Mouse (Mus musculus): ENCODE data around the gene Lrp3. TPM values are rescaled to one million over a fixed set of nuclear protein-coding genes. Genes with fewer than 3 reads are reported as not detected.

Gene Lrp3
- polyA plus RNA-seq, 1 experiment from 2014 or later, result 19.1 TPM

- 79% methylated on average over 7 of the region's 7 CpGs for WGBS
- H3K36me3 ChIP-seq (ENCODE audit: control insufficient read depth, insufficient read depth, low read length), result no peaks in the 10 kb centered on the region
- no peak for DNase-seq (ENCODE audit: low spot score)
- no peaks in the 10 kb centered on the region for H3K9me3 ChIP-seq (ENCODE audit: control insufficient read depth, low read length)
- no peak overlapping the region for H3K9ac ChIP-seq (ENCODE audit: low read length)
- H3K27me3 ChIP-seq (ENCODE audit: control insufficient read depth, insufficient read depth, low read length), result no peaks in the 10 kb centered on the region
- no peak overlapping the region for H3K27ac ChIP-seq (ENCODE audit: low read depth, low read length)
- no peaks in the 10 kb centered on the region for H3K4me1 ChIP-seq (replicated peaks; ENCODE audit: control insufficient read depth, insufficient read depth, low read length)
- H3K4me3 ChIP-seq (ENCODE audit: low read depth, low read length), result no peak overlapping the region
- no peak overlapping the region for H3K4me2 ChIP-seq (ENCODE audit: low read depth, low read length, severe bottlenecking)
- ATAC-seq (replicated peaks; ENCODE audit: low FRiP score), result no peak
These were observed 51.7 kb downstream of the Lrp3 start for GRCm38 (mm10) chr7:35163600-35163999.

- Histone ChIP-seq H3K36me3 (ENCODE audit: control insufficient read depth, insufficient read depth, low read length) (no peaks in the 10 kb centered on the region), H3K27ac (ENCODE audit: low read depth, low read length) (no peak overlapping the region), H3K4me1 (replicated peaks; ENCODE audit: control insufficient read depth, insufficient read depth, low read length) (no peaks in the 10 kb centered on the region), H3K4me3 (ENCODE audit: low read depth, low read length) (no peak overlapping the region), H3K27me3 (ENCODE audit: control insufficient read depth, insufficient read depth, low read length) (no peaks in the 10 kb centered on the region), H3K4me2 (ENCODE audit: low read depth, low read length, severe bottlenecking) (no peak overlapping the region), H3K9ac (ENCODE audit: low read length) (no peak overlapping the region), H3K9me3 (ENCODE audit: control insufficient read depth, low read length) (no peaks in the 10 kb centered on the region)
- DNase-seq (ENCODE audit: low spot score) (no peak), ATAC-seq (replicated peaks; ENCODE audit: low FRiP score) (no peak)
- WGBS, result 86% methylated on average over 6 of the region's 6 CpGs
These were observed 52.9 kb downstream of the Lrp3 start for GRCm38 (mm10) chr7:35162443-35162842.

- no peak overlapping the region for H3K4me3 ChIP-seq (ENCODE audit: low read depth, low read length)
- H3K4me1 ChIP-seq (replicated peaks; ENCODE audit: control insufficient read depth, insufficient read depth, low read length), result no peaks in the 10 kb centered on the region
- no peak overlapping the region for H3K27ac ChIP-seq (ENCODE audit: low read depth, low read length)
- DNase-seq (ENCODE audit: low spot score) (no peak), ATAC-seq (replicated peaks; ENCODE audit: low FRiP score) (no peak)
- H3K36me3 ChIP-seq (ENCODE audit: control insufficient read depth, insufficient read depth, low read length), result no peaks in the 10 kb centered on the region
- no peaks in the 10 kb centered on the region for H3K27me3 ChIP-seq (ENCODE audit: control insufficient read depth, insufficient read depth, low read length)
- H3K9ac ChIP-seq (ENCODE audit: low read length), result no peak overlapping the region
- no peaks in the 10 kb centered on the region for H3K9me3 ChIP-seq (ENCODE audit: control insufficient read depth, low read length)
- WGBS, result 74% methylated on average over 3 of the region's 3 CpGs
- no peak overlapping the region for H3K4me2 ChIP-seq (ENCODE audit: low read depth, low read length, severe bottlenecking)
These were observed 57.8 kb downstream of the Lrp3 start for GRCm38 (mm10) chr7:35157512-35157911.

GRCm38 (mm10) chr7:35156561-35157477, 58.5 kb downstream of the Lrp3 start:
- no peak overlapping the region for H3K9ac ChIP-seq (ENCODE audit: low read length)
- no peak overlapping the region for H3K27ac ChIP-seq (ENCODE audit: low read depth, low read length)
- no peak overlapping the region for H3K4me2 ChIP-seq (ENCODE audit: low read depth, low read length, severe bottlenecking)
- H3K27me3 ChIP-seq (ENCODE audit: control insufficient read depth, insufficient read depth, low read length), result no peaks in the 10 kb centered on the region
- H3K9me3 ChIP-seq (ENCODE audit: control insufficient read depth, low read length), result no peaks in the 10 kb centered on the region
- DNase-seq (ENCODE audit: low spot score) (no peak), ATAC-seq (replicated peaks; ENCODE audit: low FRiP score) (no peak)
- WGBS, result 78% methylated on average over 16 of the region's 16 CpGs
- H3K36me3 ChIP-seq (ENCODE audit: control insufficient read depth, insufficient read depth, low read length), result no peaks in the 10 kb centered on the region
- no peak overlapping the region for H3K4me3 ChIP-seq (ENCODE audit: low read depth, low read length)
- no peaks in the 10 kb centered on the region for H3K4me1 ChIP-seq (replicated peaks; ENCODE audit: control insufficient read depth, insufficient read depth, low read length)

GRCm38 (mm10) chr7:35154449-35154848, 60.8 kb downstream of the Lrp3 start:
- Histone ChIP-seq H3K27ac (ENCODE audit: low read depth, low read length) (no peak overlapping the region), H3K4me3 (ENCODE audit: low read depth, low read length) (no peak overlapping the region), H3K9me3 (ENCODE audit: control insufficient read depth, low read length) (no peaks in the 10 kb centered on the region), H3K27me3 (ENCODE audit: control insufficient read depth, insufficient read depth, low read length) (no peaks in the 10 kb centered on the region), H3K4me1 (replicated peaks; ENCODE audit: control insufficient read depth, insufficient read depth, low read length) (no peaks in the 10 kb centered on the region), H3K4me2 (ENCODE audit: low read depth, low read length, severe bottlenecking) (no peak overlapping the region), H3K36me3 (ENCODE audit: control insufficient read depth, insufficient read depth, low read length) (no peaks in the 10 kb centered on the region), H3K9ac (ENCODE audit: low read length) (no peak overlapping the region)
- WGBS, result 79% methylated on average over 12 of the region's 12 CpGs
- ATAC-seq (replicated peaks; ENCODE audit: low FRiP score) (no peak), DNase-seq (ENCODE audit: low spot score) (no peak)

GRCm38 (mm10) chr7:35150860-35151259, 64.4 kb downstream of the Lrp3 start:
- H3K27me3 ChIP-seq (ENCODE audit: control insufficient read depth, insufficient read depth, low read length), result no peaks in the 10 kb centered on the region
- H3K4me2 ChIP-seq (ENCODE audit: low read depth, low read length, severe bottlenecking), result no peak overlapping the region
- H3K36me3 ChIP-seq (ENCODE audit: control insufficient read depth, insufficient read depth, low read length), result no peaks in the 10 kb centered on the region
- no peak overlapping the region for H3K27ac ChIP-seq (ENCODE audit: low read depth, low read length)
- H3K4me3 ChIP-seq (ENCODE audit: low read depth, low read length), result no peak overlapping the region
- H3K4me1 ChIP-seq (replicated peaks; ENCODE audit: control insufficient read depth, insufficient read depth, low read length), result no peaks in the 10 kb centered on the region
- H3K9me3 ChIP-seq (ENCODE audit: control insufficient read depth, low read length), result no peaks in the 10 kb centered on the region
- no peak for DNase-seq (ENCODE audit: low spot score)
- WGBS, result 72% methylated on average over 5 of the region's 5 CpGs
- ATAC-seq (replicated peaks; ENCODE audit: low FRiP score), result no peak
- no peak overlapping the region for H3K9ac ChIP-seq (ENCODE audit: low read length)

Other genes with a start within 250 kb of the Lrp3 start
- 47.5 and 53.9 TPM in 2 replicates for gene Cebpg, start 158.9 kb downstream of the Lrp3 start, polyA plus RNA-seq (2014; fragmentation: Nextera tagmentation; extraction: Ambion mirVana)
- 0.63 and 0.73 TPM in 2 replicates for gene Cebpa, start 96.2 kb downstream of the Lrp3 start, polyA plus RNA-seq (2014; fragmentation: Nextera tagmentation; extraction: Ambion mirVana)
- 0.67 and 1.0 TPM in 2 replicates for gene Slc7a10, start 29.1 kb downstream of the Lrp3 start, polyA plus RNA-seq (2014; fragmentation: Nextera tagmentation; extraction: Ambion mirVana)
- 19.5 and 19.7 TPM in 2 replicates for gene Gpatch1, start 102.9 kb upstream of the Lrp3 start, polyA plus RNA-seq (2014; fragmentation: Nextera tagmentation; extraction: Ambion mirVana)
- 1.6 and 2.9 TPM in 2 replicates for gene Rhpn2, start 118.7 kb upstream of the Lrp3 start, polyA plus RNA-seq (2014; fragmentation: Nextera tagmentation; extraction: Ambion mirVana)
- 26.4 and 27.2 TPM in 2 replicates for gene Faap24, start 181.3 kb upstream of the Lrp3 start, polyA plus RNA-seq (2014; fragmentation: Nextera tagmentation; extraction: Ambion mirVana)
- gene Cep89, start 181.5 kb upstream of the Lrp3 start, polyA plus RNA-seq (2014; fragmentation: Nextera tagmentation; extraction: Ambion mirVana), result 58.2 and 61.7 TPM in 2 replicates
- gene Slc7a9, start 233.3 kb upstream of the Lrp3 start, polyA plus RNA-seq (2014; fragmentation: Nextera tagmentation; extraction: Ambion mirVana), result 0.24 TPM in 1 of 2 replicates, not detected in the other